Mouse (Mus musculus): ENCODE data around the gene Fzr1. TPM values are rescaled to one million over a fixed set of nuclear protein-coding genes. Genes with fewer than 3 reads are reported as not detected.
A peak's percentile ranks its signal among the peaks of the same experiment; 100 is the strongest.

Gene Fzr1
- total RNA-seq, 2 experiments from 2014 or later: 35.1 to 35.2 TPM

DNA sequence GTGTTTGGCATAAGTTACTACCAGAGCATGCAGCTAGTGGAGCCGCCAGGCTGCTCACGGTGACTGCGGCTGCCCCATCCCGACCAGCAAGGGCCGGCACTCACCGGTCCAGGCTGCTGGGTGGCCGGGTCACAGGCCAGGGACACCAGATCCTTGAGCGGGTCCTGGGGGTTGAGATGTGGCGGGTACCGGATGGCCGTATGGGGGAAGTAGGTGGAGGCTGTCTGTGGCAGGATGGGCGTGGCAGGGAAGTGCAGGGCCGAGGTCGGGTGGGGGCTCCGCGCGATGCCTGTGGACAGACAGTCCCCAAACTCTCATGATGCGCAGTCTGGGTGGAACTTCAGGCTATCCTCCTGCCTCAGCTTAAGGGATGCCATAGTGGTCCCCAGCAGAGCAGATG is 26.4 kb upstream of the Fzr1 start:
- no peak for DNase-seq (ENCODE audit: low spot score in 2 of 2)

DNA sequence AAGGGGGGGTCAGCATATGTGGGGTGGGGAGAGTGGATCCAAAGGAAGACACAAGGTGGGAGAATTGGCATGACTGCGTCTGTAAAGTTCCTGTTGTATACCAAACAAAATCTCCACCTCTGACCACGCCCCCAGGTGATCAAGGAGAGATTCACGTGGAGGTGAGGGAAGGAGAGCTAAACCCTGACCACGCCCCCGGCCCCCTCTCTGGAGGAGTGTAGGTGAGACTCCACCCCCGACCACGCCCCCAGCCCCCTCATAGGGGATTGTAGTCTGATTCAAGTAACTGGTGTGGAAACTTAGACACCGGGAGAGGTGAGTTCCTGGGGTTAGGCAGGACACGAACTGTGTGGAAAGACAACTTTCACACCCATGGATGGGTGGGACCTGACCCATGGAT is 25.8 kb upstream of the Fzr1 start:
- no peak for DNase-seq (ENCODE audit: low spot score in 2 of 2)

DNA sequence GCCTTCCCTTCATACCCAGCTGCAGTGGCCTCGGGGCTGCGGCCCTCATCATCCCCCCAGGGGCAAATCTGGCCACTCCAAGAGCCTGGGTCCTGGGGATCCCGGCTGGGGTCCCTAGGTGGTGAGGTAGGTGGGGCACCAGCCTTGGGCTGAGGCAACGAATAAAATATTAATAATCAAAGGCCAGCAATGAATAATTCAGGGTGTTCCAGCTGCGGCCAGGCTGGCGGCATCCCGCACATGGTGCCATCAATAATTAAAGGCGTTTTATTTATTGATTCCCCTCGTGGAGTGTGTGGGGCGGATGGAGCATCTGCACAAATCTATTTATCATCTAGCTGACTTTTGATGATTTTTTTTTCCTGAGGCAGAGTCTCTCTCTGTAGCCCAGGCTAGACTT is 25.2 kb upstream of the Fzr1 start:
- DNase-seq (ENCODE audit: low spot score in 2 of 2): no peak

DNA sequence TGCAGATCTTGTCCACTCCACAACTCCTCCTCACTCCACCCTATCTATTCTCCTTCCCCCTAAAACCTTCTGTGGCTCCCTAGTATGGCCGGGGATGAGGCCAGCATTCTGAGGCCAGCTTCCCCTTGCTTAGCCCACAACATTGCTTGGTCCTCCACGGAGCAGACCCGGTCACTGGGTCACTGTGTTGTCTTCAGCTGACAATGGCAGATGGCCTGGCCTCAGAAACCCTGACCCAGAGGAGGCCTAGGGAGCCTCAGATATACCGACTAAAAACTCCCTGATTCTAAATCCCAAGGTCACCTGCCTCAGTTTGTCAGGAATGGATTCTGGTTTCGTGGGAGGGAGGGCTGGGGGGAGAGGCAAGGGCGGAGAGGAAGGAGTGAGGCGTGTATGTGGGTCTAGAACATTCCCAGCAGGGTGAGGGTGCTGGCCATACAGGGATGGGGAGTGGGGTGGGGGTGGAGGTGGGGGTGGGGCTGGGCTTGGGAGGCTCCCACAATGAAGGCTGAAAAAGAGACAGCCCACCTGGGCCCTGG is 24.0 kb upstream of the Fzr1 start:
- DNase-seq (ENCODE audit: low spot score in 2 of 2): no peak

DNA sequence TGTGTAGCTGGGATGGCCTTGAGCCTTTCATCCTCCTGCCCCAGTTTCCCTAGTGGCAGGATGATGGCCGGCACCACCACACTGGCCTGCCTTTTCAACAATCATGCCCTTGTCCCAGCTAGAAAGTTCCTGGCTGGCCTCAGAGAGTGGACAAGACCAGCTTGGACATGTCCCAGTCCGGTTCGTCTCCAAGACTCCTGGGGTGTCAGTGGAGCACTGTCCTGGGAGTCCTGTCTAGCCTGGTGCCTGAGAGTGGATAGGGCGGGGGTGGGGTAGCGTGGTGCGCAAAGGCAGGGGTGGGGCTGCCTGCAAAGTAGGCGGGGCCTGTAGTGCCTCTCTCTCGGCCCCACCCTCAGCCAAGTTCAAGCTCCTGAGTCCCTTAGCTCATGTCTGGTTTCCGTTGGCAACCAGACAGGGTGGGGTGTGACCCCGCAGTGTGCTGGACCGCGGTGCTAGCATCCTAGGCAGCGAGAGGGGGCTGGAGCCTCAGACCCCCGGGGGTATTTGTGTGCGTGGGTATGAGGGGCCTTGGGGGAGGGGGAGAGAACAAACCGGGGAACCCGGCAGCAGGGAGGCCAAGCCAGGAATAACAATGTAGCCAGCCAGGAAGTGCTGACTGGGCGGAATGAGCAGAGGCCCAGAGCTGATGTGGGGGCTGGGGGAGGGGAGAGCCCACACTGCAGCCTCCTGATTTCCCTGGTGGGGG is 23.4 kb upstream of the Fzr1 start:
- DNase-seq (ENCODE audit: low spot score in 2 of 2): no peak

DNA sequence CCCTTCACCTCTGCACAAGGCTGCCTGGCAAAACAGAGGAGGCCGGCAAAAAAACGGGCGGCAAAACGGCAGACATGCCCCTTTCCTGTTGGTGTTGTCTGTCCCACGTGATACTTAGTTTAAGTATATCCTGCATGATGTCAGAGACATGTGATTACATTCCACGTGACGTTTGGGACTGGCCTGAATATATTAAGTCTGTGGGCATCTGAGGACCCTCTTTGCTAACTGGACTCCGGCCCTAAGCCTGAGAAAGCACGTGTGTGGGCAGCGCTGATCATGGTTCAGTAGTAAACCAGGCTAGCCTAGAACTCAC is 22.8 kb upstream of the Fzr1 start:
- DNase-seq (ENCODE audit: low spot score in 2 of 2): no peak

DNA sequence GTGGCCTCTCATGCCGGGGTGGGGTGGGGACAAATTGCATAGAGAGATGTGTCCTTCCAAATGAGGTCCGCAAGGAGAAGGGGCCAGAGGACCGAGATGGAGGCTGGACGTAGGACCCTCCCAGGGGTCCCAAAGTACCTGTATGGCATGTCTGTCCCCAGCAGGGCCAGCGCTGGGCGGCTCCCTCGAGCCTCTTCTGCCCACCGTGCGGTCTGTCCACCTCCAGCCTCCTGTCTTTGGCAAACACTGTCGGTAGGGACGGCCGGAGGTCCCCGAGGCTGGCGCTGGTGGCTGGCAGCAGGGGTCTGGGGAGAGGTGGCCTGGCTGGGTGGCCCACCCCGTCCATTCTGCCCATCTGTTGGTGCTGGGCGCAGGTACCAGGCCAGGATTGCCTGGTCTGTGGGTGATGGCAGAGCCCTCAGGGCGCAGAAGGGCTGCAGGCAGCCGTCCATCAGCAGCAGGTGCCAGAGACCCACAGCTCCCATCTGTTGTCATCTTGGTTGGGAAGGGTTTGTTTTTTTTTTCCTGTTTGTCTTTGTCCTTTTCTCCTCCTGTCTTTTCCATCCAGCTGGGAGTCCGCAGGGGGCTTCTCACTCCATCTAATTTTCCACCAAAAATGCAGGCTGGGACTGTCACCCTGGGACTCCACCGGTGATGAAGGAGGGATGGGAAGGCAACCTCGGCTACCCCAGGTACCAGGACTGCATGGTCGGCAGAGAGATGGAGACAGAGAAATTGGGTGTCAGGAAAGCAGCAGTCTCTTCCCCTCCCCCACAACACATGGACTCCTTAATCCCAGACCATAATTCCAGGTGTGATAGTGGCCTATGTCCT is 22.3 kb upstream of the Fzr1 start:
- DNase-seq (ENCODE audit: low spot score in 2 of 2): no peak

DNA sequence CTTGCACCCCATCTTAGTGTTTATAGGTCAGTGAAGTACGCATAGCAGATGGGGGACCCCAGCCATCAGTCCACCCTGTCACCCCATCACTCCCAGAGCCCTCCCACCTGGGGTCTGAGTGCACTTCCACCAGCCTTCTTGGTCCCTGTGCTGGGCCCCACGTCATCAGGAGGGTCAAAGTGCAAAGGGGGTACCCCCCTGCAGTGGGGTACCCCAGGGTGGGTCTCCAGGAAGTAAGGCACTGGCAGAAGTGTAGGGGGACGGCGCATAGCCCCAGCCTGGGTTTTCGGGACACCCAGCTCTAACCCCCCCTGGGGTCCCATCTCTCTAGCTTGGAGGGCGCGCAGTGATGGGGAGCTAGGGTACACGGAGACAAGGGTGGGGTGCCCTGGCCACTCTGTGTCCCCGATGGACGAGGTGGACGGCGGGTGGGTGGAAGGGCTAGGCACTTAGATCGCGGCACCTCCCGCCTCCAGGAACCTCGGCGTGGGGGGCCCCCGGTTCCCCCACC is 21.5 kb upstream of the Fzr1 start:
- no peak for DNase-seq (ENCODE audit: low spot score in 2 of 2)

DNA sequence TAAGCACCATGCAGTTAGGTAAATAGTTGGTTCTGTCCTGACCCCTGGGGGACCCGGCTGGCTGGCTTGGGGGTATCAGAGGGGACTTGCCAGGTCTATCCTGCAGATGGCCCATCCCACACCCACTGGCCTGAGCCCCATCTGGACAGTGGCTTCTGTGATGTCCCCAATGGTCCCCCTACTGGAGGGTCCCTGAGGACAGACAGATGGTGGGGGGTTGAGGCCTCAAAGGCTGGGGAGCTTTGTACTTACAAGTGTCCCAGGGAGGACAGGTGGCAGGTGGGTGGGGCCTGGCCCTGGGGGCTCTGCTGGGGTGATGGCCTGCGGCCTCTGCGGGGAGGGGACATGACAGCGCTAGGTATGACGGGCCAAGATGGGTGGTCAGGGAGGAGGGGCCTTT is 21.0 kb upstream of the Fzr1 start:
- DNase-seq (ENCODE audit: low spot score in 2 of 2): no peak

DNA sequence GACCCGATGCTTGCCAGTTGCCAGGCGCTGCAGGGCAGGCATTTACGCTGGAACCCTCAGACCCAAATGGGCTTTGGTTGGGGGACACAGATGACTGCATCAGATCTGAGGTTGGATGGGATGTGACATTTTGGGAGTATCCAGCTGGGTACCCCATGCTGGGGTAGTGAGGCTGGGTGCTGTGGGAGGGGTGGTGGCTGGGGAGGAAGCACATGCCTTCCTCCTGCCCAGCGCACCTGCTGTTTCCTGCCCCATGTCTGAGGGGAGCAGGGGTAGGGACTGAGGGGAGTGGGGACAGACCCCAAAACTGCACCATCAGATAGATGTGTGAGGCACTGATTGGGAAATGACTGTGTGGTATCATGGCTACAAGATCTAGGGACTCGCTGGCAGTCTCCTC is 18.4 kb upstream of the Fzr1 start:
- no peak for DNase-seq (ENCODE audit: low spot score in 2 of 2)

DNA sequence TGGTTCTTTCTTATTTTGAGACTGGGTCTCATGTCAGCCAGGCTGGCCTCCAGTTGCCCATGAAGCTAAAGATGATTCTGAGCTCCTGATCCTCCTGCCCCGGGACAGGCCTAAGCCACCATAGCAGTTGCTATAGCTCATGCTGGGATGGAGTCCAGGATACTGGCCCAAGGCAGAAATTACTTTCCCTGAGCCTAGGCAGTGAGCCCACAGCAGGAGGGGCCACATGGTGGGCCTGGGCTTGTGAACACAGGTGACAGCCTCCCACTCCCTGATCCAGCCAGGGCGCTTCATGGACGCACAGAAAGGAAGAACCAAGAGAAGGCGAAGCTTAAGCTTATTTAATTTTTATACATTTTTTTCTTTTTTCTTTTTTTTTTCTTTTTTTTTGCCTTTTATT is 17.5 kb upstream of the Fzr1 start:
- DNase-seq (ENCODE audit: low spot score in 2 of 2): no peak

DNA sequence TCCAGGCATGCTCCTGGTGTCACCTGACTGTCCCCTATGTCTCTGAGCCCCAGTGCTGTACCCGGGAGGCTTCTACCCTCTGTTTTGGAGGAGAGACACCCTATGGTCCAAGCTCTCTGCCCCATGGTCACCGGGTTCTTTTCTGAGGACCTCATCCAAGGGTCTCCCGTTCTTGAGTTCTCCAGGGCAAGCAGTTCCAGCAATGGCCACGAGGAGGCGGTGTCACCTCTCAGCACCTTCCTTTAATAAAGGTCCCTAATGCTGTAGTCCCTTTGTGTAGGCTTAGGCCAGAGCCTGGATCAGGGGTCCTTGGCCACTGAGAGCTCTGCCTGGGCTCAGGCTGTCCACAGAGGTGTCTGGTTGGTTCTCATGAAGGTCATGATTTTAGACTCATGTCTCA is 16.8 kb upstream of the Fzr1 start:
- peak; percentile 64 to 71 for DNase-seq (ENCODE audit: low spot score in 2 of 2)

DNA sequence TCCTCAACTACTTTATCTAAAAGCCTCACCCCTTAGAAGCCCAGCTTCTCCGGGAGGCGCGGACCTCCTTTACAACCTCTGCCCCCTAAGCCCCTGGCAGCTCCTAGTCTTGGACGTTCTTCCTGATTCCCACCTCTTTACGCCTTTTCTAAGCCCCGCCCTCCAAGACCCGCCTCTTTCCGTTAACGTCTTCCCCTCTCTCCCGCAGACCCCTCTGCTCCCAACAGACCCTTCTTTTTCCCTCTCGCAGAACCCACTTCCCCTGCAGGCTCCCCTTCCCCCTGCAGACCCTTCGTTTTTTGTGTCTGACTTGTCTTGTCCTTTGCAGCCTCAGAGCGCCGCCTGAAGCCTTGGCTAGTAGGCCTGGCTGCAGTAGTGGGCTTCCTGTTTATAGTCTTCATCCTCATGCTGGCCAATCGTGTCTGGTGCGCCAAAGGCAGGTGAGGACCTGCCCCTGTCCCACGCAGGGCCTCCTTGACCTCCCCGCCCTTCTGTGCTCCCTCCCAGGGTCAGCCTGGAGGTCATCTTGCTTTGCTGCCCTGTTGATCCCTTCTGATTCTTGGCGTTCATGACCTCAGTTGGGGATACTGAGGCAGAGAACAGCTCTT is 15.2 kb upstream of the Fzr1 start:
- DNase-seq (ENCODE audit: low spot score in 2 of 2): no peak

DNA sequence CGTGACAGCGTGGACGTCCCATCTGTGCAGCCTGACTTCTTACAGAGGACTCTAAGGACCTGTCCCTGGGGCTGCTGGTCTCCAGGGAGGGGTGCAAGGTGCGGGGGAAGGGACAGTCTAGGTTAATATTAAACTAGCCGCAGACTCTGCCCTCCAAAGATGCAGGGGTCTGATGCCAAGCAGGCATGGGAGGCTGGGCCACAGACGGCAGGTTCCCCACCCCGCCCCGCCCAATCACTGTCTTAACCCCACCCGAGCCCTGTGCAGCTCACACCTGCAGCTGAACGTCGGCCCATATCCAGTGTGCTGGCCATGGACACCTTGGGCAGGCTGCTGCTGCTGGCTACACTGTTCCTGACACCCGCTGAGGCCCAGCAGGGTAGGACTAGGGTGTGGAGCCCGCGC is 14.5 kb upstream of the Fzr1 start, which contains the start of gene Smim24:
TSS of gene Smim24 (plus strand) at position 271 of the 405 bp plus-strand sequence.
- DNase-seq (ENCODE audit: low spot score in 2 of 2): no peak

DNA sequence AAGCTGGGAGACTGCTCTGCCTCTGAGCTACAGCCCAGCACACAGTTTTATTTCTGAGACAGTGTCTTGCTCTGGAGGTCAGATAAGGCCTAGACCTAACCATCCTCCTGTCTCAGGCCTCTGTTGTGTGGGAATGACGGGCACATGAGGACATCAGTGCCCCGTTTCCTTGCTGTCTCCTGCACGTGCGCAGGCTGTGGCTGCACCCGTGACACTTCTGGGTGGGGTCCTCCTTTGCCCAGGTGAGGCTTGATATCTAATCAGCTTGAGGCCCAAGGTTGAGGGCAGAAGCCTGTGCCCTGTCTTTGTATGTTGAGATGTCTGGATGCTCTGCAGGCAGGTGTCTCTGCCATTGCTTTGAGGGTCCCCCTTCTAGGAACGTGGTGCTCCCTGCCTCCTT is 14.0 kb upstream of the Fzr1 start:
- DNase-seq (ENCODE audit: low spot score in 2 of 2): no peak

DNA sequence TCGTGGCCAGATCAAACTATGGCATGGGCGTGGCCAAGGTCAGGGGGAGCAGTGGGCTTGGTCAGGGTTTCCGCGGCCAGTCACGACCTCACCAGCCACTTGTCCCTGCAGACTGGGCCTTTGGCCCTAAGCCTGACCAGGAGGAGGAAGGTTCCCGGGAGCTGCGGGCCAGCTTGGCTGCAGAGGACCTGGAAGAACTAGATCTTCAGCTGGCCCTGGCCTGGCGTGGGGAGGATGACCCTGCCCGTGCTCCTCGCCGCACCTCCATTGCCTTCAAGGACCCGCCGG is 12.3 kb upstream of the Fzr1 start:
- DNase-seq (ENCODE audit: low spot score in 2 of 2): no peak

DNA sequence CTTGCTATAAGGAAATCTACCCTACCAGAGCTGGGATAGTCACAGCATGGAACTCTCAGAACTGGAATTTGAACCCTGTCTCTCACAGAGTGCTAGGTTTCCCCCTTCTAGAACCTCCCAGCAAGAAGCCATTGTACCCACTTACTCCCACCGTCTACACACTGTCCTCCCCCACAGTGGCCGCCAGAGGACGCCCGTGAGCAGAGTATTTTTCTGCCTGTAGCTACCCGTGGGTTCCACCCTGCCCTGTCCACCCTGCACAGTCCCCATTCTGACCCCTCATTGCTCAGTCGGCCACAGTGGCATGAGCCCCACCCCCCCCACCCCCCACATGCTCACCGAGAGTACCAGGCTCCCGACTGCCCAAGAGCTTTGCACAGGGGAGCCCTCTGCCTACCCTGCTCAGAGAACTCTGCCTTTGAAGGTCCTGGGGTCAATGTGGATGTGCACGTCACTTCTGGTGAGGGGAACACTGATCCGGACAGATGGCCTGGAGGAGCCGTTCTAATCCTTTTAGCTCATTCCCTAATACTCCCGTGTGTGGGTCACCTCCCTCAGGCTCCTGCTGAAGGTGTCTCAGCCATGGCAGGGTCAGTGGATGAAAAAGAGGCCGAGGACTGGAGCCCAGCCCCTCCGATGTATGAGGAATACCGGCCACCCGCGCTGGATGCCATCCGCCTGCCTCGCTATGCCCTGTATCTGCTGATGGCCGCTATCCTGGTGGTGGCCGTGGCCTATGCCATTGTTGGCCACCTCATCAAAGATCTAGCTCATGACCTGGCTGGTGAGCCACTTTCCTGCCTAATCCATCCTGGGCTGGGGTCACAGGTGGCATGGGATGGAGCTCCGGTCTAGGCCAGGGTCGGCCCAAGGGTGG is 11.7 kb upstream of the Fzr1 start:
- DNase-seq (ENCODE audit: low spot score in 2 of 2): peak; percentile 83 to 85

DNA sequence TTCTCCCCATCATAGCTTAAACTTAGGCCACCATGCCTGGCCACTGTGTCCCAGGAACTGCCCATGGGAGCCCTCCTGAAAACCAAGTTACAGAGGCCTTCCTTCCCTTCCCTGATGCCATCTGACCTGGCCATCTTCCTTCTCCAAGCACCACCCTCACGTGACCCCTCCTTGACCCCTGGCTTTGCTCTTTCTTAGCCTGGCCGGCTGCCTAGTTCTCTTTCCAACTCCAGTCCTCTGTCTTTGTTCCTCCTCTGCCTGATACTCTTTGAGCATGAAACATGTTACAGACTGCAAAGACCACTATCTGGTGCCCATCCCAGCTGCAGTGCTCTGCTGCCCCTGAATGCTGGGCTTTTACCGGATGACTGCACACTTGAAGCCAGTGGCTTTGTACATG is 11.1 kb upstream of the Fzr1 start:
- no peak for DNase-seq (ENCODE audit: low spot score in 2 of 2)

DNA sequence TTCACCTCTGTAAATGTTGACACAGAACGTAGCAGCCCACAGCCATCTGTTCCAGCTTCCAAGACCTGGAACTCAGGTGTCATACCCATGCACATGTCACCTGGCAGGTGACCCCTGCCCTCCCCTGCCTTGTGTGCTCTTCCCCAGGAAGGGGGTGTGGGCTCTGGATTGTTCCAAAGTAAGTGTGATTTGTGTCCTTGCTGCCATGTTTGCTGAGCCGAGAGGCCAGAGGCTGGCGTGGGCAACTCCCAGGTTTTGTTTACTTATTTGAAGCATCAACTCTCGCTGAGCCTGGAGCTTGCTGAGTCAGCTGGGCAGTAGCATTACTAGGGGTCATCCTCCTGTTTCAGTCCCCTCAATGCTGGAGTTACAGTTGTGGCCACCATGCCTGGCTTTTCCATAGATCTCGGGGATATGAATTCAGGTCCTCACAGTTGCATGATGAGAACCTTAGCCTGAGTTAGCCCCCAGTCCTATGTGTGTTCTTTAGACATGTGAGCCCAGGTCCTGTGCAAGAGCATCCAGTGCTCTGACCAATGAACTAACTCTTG is 10.3 kb upstream of the Fzr1 start, which contains the start of gene Gm48552:
TSS of gene Gm48552 (plus strand) at position 501 of the 551 bp plus-strand sequence.
- no peak for DNase-seq (ENCODE audit: low spot score in 2 of 2)

DNA sequence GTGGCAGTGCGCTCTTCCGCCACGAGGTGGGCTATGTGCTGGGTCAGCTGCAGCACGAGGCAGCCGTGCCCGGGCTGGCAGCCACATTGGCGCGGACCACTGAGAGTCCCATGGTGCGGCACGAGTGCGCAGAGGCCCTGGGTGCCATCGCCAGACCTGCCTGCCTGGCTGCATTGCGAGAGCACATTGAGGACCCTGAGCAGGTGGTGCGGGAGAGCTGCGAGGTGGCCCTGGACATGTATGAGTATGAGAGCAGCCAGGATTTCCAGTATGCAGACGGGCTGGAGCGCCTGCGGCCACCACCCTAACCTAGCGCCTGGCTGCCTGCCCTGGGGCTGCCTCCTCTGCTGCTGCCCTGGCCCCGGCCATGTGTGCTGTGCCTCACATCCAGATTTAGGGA is 9.4 kb upstream of the Fzr1 start:
- DNase-seq (ENCODE audit: low spot score in 2 of 2): no peak

All from adrenal gland, adult 18-20 months (tissue).